Mouse (Mus musculus): ENCODE results near the gene Ly6g6f. TPM values are rescaled to one million over a fixed set of nuclear protein-coding genes. Genes with fewer than 3 reads are reported as not detected.
A peak's percentile ranks its signal among the peaks of the same experiment; 100 is the strongest.

Ly6g6f gene
- total and polyA plus RNA-seq, 3 experiments: 0.54 to 0.67 TPM; not detected in 1

DNA sequence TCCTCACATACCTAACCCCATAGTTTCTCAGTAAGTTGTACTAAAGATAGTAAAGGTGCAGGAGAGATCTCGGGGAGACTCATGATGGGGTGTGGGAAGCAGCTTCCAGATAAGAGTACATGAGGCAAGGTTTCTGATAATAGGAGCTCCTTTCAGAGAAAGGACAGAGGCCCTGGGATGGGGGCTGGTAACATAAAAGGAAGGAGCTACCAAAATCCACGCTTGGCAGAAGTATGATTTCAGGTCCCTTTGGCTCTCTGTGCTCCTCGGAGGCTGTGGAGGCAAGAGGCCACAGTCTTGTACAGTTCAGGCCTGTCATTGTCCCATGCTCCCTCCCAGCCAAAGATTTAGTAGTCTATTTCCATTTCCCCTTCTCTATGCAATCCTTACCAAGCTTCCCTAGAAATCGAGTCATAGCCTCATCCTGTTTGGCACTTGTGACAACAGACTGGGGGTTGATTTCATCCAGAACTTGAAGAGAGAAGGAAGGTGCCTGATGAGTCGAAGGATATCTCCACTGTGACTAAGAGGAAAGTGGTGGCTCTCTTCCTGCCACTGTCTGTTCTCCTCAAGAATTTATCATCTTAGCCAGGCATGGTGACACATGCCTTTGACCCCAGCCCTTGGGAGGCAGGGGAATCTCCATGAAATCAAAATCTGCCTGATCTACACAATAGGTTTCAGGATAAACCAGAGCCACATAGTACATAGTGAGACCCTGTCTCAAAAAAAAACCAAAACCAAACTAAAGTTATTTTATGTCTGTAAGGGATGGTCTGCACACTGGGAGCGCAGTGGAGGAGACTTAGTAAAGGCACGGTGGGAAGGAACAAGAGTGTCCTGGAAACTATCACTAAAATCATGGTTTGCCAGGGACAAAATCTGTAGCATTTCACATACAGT is 40.3 kb downstream of the Ly6g6f start:
- TF ChIP-seq SIN3A (IDR thresholded peaks at IDR 0.05; ENCODE audit: low read length): no peak
- 0 out of 2 replicates have a peak, but pooled peaks have one; percentile 9 for TF ChIP-seq ZNF384 (IDR thresholded peaks at IDR 0.05; ENCODE audit: low read depth, low read length)
- 0 out of 4 replicates have a peak, but pooled peaks of 1 of the 2 experiments have one; percentile 2 for TF ChIP-seq CTCF (conservative IDR thresholded peaks at IDR 0.05 in 1 of 2, IDR thresholded peaks at IDR 0.05 in 1 of 2; ENCODE audit: low read depth in 2 of 2, low read length in 2 of 2)
- in situ Hi-C loops (cut with MboI; ENCODE audit: low pct_ligation_motif_present, low pct_unique_long_range_greater_than_20kb, low sequenced_read_pairs): no loop called here
- H3K9me3 ChIP-seq (replicated peaks; ENCODE audit: low read length): no peaks in the 10 kb centered on the region
- dilution Hi-C loops (cut with MboI; ENCODE audit: extremely low pct_ligation_motif_present, extremely low pct_unique_long_range_greater_than_20kb, low sequenced_read_pairs): no loop called here
- H3K36me3 ChIP-seq (replicated peaks in 1 of 2; ENCODE audit: control insufficient read depth in 1 of 2, insufficient read depth in 1 of 2, low read length in 1 of 2): peaks cover 0 to 2% of the 10 kb centered on the region in 2 experiments
- peak overlapping the region; percentile 65; the same call in 1 of the 2 replicates for H3K9ac ChIP-seq (ENCODE audit: insufficient read depth, low read depth)
- DNase-seq (ENCODE audit: extremely low read depth): no peak
- 0 out of 2 replicates have a peak, but pooled peaks cover 3% of the 10 kb centered on the region for H3K79me2 ChIP-seq (replicated peaks; ENCODE audit: control insufficient read depth, extremely low read depth, insufficient read depth, poor library complexity, severe bottlenecking)
- H3K27ac ChIP-seq (ENCODE audit: insufficient read depth, low read depth): no peak overlapping the region
- peaks cover 5 to 57% of the 10 kb centered on the region in 2 experiments; a peak in 3 of 4 replicates for H3K4me1 ChIP-seq (ENCODE audit: control insufficient read depth in 1 of 2, insufficient read depth in 2 of 2)
- H3K4me3 ChIP-seq (replicated peaks in 1 of 3; ENCODE audit: low read depth in 2 of 3, low read length in 2 of 3, poor library complexity in 1 of 3): peak overlapping the region in 2 of 3 experiments; percentile 62 to 67
- H3K27me3 ChIP-seq (replicated peaks): no peaks in the 10 kb centered on the region
- 0 out of 2 replicates have a peak overlapping the region, but pooled peaks have one; percentile 47 for H3K4me2 ChIP-seq (ENCODE audit: insufficient read depth, low read depth, poor library complexity, severe bottlenecking)

DNA sequence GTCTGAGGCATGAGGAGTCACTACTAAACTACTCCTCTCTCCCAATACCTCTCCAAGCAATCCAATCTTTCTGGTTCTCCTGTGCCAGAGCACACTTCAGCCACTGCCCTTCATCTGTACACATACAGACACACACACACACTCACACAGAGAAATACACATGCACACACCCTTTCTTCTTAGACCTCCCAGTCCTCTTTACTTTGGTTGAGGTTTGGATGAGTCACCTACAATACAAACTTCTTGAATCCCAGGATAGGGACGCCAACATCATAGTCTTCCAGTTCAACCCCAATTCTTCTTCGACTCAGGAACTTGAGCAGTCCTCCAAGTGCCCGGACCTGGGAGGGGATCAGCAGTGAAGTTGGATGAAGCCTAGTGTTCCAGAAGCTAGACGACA is 41.6 kb downstream of the Ly6g6f start:
- peaks cover 5 to 57% of the 10 kb centered on the region in 2 experiments; a peak in 3 of 4 replicates for H3K4me1 ChIP-seq (ENCODE audit: control insufficient read depth in 1 of 2, insufficient read depth in 2 of 2)
- H3K36me3 ChIP-seq (replicated peaks in 1 of 2; ENCODE audit: control insufficient read depth in 1 of 2, insufficient read depth in 1 of 2, low read length in 1 of 2): peaks cover 0 to 5% of the 10 kb centered on the region in 2 experiments
- DNase-seq (ENCODE audit: extremely low read depth): no peak
- TF ChIP-seq SMC3 (IDR thresholded peaks at IDR 0.05; ENCODE audit: low read depth, low read length) (no peak), CTCF (conservative IDR thresholded peaks at IDR 0.05 in 1 of 2, IDR thresholded peaks at IDR 0.05 in 1 of 2; ENCODE audit: low read depth in 2 of 2, low read length in 2 of 2) (no peak), POLR2A (IDR thresholded peaks at IDR 0.05; ENCODE audit: low read depth, low read length) (no peak), KAT2A (IDR thresholded peaks at IDR 0.05; ENCODE audit: insufficient replicate concordance, low read length) (no peak), POLR2AphosphoS2 (IDR thresholded peaks at IDR 0.05; ENCODE audit: low read depth, low read length) (no peak)
- no peak overlapping the region for H3K4me2 ChIP-seq (ENCODE audit: insufficient read depth, low read depth, poor library complexity, severe bottlenecking)
- no peaks in the 10 kb centered on the region for H3K9me3 ChIP-seq (replicated peaks; ENCODE audit: low read length)
- no peak overlapping the region for H3K4me3 ChIP-seq (replicated peaks in 1 of 3; ENCODE audit: low read depth in 2 of 3, low read length in 2 of 3, poor library complexity in 1 of 3)
- no peaks in the 10 kb centered on the region for H3K27me3 ChIP-seq (replicated peaks)
- H3K27ac ChIP-seq (ENCODE audit: insufficient read depth, low read depth): no peak overlapping the region
- dilution Hi-C loops (cut with MboI; ENCODE audit: extremely low pct_ligation_motif_present, extremely low pct_unique_long_range_greater_than_20kb, low sequenced_read_pairs): no loop called here
- H3K79me2 ChIP-seq (replicated peaks; ENCODE audit: control insufficient read depth, extremely low read depth, insufficient read depth, poor library complexity, severe bottlenecking): no peaks in the 10 kb centered on the region
- no peak overlapping the region for H3K9ac ChIP-seq (ENCODE audit: insufficient read depth, low read depth)
- in situ Hi-C loops (cut with MboI; ENCODE audit: low pct_ligation_motif_present, low pct_unique_long_range_greater_than_20kb, low sequenced_read_pairs): no loop called here

DNA sequence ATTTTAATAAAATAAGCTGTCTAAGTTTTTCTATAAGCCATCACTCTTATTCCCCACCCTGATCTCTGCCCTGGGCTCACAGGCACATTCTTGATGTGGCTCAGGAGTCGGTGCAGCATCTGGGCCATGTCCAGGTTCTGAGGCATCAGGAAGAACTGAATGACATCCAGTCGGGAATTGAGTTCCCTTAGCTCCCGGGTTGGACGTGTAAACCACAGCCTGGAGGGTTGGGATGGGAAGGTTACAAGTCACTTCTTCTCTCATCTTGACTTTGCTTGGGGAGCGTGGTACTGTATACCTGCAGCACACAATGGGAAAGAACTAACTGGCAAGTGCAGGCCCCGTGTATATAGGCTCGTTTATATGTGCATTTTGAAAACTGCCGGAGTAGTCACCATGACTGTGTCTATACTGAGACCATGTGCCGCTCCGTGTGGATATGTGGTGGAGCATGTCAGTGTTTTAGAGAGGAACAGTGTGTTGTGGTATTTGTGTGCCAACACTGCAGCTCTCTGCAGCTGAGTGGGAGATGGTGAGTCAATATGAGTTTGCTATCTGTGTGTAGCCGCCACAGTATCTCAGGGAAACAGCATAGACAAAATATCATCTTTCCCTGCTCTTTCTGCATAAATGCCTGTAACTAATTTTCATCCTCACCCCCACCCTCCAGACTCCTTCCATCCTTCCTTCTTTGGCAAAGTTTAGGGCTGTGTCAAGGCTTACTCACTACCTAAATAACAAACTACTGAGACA is 46.1 kb downstream of the Ly6g6f start:
- Histone ChIP-seq H3K27me3 (replicated peaks) (no peaks in the 10 kb centered on the region), H3K9me3 (replicated peaks; ENCODE audit: low read length) (no peaks in the 10 kb centered on the region), H3K9ac (ENCODE audit: insufficient read depth, low read depth) (no peak overlapping the region), H3K4me1 (ENCODE audit: control insufficient read depth in 1 of 2, insufficient read depth in 2 of 2) (peaks cover 5 to 29% of the 10 kb centered on the region in 2 experiments; a peak in 3 of 4 replicates), H3K27ac (ENCODE audit: insufficient read depth, low read depth) (no peak overlapping the region), H3K4me2 (ENCODE audit: insufficient read depth, low read depth, poor library complexity, severe bottlenecking) (no peak overlapping the region), H3K36me3 (replicated peaks in 1 of 2; ENCODE audit: control insufficient read depth in 1 of 2, insufficient read depth in 1 of 2, low read length in 1 of 2) (peaks cover 0 to 3% of the 10 kb centered on the region in 2 experiments), H3K4me3 (replicated peaks in 1 of 3; ENCODE audit: low read depth in 2 of 3, low read length in 2 of 3, poor library complexity in 1 of 3) (no peak overlapping the region), H3K79me2 (replicated peaks; ENCODE audit: control insufficient read depth, extremely low read depth, insufficient read depth, poor library complexity, severe bottlenecking) (no peaks in the 10 kb centered on the region)
- in situ Hi-C loops (cut with MboI; ENCODE audit: low pct_ligation_motif_present, low pct_unique_long_range_greater_than_20kb, low sequenced_read_pairs) (no loop called here), dilution Hi-C loops (cut with MboI; ENCODE audit: extremely low pct_ligation_motif_present, extremely low pct_unique_long_range_greater_than_20kb, low sequenced_read_pairs) (no loop called here)
- no peak for DNase-seq (ENCODE audit: extremely low read depth)
- TF ChIP-seq CHD1 (IDR thresholded peaks at IDR 0.05; ENCODE audit: low read depth, low read length) (no peak), ZKSCAN1 (IDR thresholded peaks at IDR 0.05; ENCODE audit: borderline replicate concordance, low read depth, low read length) (no peak), IRF4 (IDR thresholded peaks at IDR 0.05; ENCODE audit: low read depth, low read length) (no peak), EP300 (IDR thresholded peaks at IDR 0.05; ENCODE audit: low read length) (no peak), TCF12 (IDR thresholded peaks at IDR 0.05; ENCODE audit: low read depth, low read length) (no peak), USF2 (conservative IDR thresholded peaks at IDR 0.05; ENCODE audit: low read depth, low read length) (no peak), SMC3 (IDR thresholded peaks at IDR 0.05; ENCODE audit: low read depth, low read length) (no peak), NELFE (IDR thresholded peaks at IDR 0.05; ENCODE audit: low read depth, low read length) (no peak), HCFC1 (IDR thresholded peaks at IDR 0.05; ENCODE audit: low read depth, low read length) (no peak), ETS1 (conservative IDR thresholded peaks at IDR 0.05; ENCODE audit: low read depth, low read length) (no peak), GABPA (IDR thresholded peaks at IDR 0.05; ENCODE audit: insufficient replicate concordance, low read depth, low read length) (no peak)
